Mouse (Mus musculus) thymus, adult 18-20 months (tissue): ENCODE measurements around the gene Gyg.
"Not testable (repeated sequence)": the region's sequence is repeated elsewhere in the genome, so short reads cannot be mapped to it uniquely, and the experiment has no call there.

Experiments used
- DNase-seq, 2 experiments: peaks; one replicate each; pipeline ENCODE4 v3.0.0; 2022; ENCODE audit warnings: mixed read lengths in 2 of 2

The Gyg gene

DNA sequence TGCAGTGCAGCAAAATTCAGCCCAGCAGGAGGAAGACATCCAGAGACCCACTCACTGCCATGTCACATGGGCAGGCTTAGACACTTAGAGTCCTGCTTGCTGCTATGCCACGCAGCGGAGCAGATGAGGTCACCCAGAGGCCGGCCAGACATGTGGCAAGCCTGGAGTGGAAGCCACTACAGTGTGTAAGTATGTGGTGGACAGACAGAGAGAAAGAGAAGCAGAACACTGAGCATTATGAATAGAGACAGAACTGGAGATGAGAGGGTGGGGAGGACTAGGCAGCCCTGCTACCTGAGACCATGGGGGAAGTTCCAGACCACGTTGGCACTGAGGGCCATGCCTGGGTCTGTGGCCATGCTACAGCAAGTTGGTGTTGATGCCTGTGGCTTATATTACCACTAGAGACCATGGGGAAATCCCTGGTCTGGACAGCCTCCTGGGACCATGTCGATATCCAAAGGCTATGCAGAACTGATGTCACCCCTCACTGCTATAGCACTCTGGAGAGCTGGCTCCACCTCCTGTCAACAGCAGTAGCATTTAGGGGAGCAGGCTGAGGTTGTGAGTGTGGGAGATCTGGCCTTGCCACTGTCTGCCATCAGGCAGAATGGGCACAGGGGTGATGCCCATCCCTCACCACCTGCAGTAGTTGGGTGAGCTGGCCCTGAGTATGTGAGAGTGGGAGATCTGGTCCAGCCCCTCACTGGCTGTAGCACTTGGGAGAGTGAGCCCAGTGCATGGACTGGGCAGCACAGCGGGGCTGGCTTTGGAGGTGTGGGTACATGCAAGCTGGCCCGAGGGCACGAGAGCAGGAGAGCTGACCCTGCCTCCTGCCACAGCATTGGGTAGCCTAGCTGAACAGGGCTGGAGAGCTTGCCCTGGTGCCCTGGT lies 24.4 kb downstream of the Gyg start:
- no peak for DNase-seq

GRCm38 (mm10) chr3:20129491-20129890 lies 25.6 kb downstream of the Gyg start:
- DNase-seq = no peak

DNA sequence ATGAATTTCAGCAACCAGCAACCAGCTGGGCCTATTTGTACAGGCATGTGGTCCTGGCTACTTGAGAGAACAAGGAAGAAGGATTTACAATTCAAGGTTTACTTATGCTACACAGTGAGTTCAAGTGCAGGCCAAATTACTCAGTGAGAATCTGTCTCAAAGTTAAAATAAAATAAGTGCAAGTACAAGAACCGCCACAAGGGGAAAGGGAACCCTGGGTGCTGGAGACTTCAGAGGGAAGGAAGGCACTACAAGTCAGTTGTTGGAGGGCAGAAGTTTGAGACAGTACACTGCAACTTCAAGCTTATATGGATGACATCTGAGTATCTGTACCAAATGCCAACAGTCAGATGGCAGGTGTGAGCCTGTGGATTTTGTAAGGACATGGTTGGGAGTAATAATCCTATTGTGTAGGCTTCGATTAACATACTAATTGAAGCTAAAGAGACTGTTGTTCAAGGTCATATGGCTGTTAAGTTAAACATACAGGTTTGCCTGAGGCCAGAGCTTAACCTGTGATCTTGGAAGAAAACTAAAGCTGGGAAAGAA lies 28.0 kb downstream of the Gyg start:
- DNase-seq = no peak

- DNase-seq = no peak
Observed at GRCm38 (mm10) chr3:20125604-20126003, 29.5 kb downstream of the Gyg start.

DNA sequence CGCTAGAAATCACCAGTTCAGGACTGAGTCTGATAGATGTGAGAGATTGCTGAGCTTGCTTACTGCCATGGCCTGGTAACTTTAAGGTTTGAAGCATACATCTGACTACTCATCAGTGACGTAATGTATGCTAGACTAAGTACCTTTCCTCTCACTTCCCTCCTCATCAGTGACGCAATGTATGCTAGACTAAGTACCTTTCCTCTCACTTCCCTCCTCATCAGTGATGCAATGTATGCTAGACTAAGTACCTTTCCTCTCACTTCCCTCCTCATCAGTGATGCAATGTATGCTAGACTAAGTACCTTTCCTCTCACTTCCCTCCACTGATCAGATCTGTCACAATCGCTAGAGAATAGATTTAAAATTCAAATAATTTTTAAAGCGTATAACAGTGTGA lies 33.5 kb downstream of the Gyg start:
- not testable (repeated sequence) for DNase-seq

DNA sequence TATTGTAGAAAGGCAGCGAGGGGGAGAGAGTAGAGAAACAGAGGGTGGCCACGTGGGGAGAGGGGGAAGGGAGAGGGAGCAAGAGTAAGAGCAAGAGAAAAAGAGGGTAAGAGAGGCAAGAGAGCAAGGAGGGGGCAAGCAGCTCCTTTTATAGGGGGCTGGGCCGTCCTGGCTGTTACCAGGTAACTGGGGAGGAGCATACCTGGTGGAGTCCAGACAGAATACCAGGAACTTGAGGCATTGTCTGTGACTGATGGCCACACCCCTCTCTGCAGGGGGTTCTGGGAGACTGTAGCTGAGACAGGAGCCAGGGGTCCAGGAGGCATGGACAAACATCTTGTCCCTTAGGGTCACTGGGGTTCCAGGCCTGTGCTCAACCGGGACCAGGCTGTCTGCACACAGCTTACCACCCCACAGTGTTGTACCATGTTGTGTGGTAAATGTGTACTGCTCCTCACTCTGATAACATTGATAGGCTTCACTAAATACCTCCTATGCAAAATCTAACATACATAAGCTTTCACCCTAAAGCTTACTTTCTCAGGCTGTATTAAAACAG lies 35.4 kb downstream of the Gyg start:
- DNase-seq = no peak

DNA sequence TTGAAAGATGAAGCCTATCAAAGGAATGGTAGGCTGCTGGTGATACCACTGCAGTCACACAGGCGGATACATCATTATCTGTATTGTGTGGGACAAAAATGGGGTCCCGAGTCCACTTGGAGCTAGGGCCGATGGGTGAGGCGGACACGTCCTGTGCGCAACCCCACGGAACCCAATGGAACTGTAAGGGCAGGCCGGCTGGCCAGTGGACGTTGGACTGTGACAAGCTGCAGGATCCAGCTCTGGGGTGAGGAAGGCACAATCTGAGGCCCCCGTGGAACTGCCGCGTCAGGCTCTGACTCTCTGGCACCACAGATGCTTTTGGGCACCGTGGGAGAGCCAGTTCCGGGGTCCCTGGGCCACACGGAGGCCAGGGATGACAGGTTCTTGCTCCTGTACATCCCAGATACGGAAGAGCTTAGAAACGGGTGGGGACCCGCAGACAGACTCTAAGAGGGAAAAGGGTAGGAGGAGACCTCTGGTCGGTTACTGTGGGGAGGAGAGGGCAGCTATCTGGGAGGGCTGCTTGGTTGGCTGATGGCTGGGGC lies 36.0 kb downstream of the Gyg start:
- DNase-seq = no peak

GRCm38 (mm10) chr3:20111913-20112312 lies 43.2 kb downstream of the Gyg start:
- DNase-seq = no peak

GRCm38 (mm10) chr3:20108881-20109280 lies 46.2 kb downstream of the Gyg start:
- DNase-seq = no peak

DNA sequence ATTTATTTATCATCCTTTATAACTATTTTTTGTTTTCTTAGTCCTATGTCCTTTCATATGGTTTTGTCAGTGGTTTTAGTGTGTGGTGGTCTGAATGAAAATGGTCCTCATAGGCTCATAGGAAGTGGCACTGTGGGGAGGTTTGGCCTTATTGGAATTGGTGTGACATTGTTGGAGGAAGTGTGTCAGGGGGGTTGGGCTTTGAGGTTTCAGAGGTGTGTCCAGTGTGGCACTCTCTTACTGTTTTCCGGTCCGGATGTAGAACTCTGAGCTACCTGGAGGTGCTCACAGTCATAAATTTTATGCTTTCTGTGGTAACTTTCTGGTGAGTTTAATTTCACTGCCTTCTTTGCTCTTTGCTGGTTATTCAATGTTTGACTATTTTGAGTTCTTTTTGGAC lies 50.3 kb downstream of the Gyg start:
- DNase-seq = no peak

GRCm38 (mm10) chr3:20104318-20104717 lies 50.8 kb downstream of the Gyg start:
- no peak for DNase-seq

DNA sequence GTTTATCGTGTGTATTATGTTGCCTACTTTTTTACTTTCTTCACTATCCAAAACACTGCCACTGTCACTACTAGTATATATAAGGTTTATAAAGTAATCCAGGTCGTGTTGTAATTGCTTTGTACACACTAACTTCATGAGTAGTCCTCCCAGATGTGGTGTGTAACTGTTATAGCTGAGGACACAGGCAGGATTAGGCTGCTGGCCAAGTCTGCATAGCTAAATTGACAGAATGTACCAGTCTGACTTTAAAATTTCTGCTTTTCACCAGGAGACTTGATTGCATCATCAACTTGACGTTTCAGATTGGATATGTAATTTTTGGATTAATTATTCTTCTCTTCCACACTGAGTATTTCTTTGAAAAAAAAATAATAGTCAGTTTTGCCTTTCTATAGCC lies 51.3 kb downstream of the Gyg start:
- DNase-seq = no peak

- no peak for DNase-seq
Observed at GRCm38 (mm10) chr3:20082161-20082560, 73.0 kb downstream of the Gyg start.

DNA sequence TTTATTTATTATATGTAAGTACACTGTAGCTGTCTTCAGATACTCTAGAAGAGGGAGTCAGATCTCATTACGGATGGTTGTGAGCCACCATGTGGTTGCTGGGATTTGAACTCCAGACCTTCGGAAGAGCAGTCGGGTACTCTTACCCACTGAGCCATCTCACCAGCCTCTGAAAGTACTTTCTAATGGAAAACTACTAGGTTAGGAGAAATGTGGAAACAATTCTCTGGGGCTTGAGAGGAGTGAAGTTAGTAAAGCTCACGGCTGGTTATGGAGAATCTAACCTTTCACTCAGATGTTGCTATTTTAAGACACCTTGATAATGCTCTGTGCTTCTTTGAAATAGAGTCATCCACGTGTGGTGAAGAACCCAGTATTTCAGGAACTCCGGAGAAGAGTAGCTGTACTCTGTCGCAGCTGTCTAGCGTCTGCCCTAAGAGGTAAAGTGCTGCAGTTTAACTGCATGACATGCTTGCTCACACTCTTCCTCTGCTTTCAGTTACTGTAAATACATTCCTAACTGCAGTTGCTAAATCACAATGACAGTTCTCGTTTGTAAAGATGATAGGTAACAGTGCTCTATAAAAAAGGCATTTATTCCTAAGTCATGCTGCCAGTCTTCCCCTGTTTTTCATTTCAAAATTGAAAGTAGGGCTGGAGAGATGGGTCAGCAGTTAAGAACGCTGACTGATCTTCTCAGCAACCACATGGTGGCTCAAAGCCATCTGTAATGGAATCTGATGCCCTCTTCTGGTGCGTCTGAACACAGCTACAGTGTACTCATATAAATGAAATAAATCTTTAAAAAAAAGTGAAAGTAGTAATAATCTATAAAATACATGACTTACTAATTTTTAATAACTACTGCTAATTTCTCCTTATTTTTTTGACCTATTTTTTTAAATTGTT lies 78.7 kb downstream of the Gyg start:
- no peak for DNase-seq
